Mouse (Mus musculus) fibroblast of lung, adult 2 months (primary cell): ENCODE results near the gene Cenpt.
A peak's percentile ranks its signal among the peaks of the same experiment; 100 is the strongest.

Source experiments
- DNase-seq: peaks from one replicate; pipeline ENCODE4 v3.0.0-alpha.2; 2011; ENCODE audit warnings: low read depth

The Cenpt gene

DNA sequence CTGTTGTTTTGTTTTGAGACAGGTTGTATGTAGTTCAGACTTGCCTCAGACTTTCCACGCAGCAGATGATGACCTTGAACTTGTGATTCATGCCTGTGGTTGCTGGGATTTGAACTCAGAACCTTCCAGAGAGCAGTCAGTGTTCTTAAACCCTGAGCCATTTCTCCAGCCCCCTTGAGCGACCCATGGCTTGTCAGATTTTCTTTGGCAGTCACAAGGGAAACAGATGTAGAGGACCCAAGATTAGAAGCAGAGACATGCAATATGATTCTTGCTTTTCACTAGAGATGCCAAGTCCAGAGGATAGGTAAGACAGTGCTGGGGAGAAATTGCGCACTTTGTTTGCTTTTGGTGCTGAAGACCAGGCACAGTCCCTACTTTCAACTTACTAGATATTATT is at the start of gene Cenpt:
Gene Cenpt, minus strand, starts transcription at position 101 of the 400 bp plus-strand sequence.
- no peak for DNase-seq

DNA sequence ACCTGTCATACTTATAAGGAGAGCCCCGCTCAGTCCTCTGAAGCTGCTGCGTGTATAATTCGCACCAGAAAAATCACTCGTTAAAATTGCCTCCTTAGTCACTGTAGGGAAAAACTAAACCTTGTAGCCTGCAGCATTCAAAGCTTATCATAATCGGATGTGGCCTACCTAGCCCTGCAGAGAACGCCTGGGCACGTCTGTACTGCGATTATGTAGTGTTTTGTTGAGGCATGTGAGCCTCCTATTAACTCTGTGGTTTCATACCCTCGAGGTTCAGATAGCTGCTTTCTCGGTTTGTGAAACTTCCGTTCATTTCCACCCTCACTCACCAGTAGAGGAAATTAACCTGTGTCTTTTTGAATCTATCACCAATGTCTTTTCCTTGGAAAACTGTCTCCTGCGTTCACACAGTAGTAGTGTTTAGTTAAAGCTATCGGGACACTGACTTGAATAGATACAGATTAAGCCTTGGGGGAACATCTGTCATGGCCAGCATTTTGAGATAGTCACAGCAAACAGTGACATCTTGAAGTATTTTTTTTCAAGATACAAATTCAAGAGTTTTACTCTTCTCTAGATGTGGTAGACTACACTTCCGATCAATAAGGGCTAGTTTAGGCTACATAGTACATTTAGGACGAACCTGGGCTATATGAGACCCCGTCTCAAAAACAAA is 48.0 kb upstream of the Cenpt start:
- DNase-seq = no peak

DNA sequence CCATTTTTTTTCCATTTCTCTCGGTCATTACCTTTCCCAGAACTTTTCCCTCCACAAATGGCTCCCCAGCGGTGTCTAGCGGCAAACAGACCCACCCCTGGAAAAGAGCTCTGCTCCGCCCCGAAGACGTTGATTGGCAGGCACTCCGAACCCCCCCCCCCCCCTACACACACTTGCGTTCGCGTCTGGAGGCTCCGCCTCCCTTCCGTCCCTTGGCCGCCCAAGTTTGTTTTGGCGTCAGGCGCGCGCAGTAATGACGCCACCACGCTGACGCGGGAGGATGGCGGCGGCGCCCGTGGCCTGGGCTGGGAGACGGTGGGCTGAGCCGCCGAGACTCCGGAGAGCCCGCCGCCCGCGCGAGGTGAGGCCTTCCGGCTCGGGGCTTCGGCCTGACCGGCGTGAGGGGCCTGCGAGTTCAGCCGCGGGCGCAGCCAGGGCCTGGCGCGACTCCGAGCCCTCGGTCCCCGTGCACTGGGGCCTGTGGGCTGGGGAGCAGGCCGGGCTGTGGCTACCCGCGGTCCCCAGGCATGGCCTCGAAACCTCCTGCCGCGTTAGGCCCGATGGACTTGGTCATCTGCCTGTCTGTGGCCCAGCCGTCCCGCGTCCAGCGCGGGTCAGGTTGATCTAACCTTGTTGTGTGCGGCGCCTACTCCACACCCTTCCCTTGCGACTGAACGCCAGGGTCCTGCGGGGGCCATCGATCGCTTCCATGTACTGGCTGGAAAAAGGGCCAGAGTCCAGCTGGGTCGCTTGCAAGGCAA is 47.3 kb upstream of the Cenpt start, which contains the start of gene Pskh1:
Gene Pskh1, plus strand, starts transcription at position 262 of the 761 bp plus-strand sequence.
- peak; percentile 64 for DNase-seq

DNA sequence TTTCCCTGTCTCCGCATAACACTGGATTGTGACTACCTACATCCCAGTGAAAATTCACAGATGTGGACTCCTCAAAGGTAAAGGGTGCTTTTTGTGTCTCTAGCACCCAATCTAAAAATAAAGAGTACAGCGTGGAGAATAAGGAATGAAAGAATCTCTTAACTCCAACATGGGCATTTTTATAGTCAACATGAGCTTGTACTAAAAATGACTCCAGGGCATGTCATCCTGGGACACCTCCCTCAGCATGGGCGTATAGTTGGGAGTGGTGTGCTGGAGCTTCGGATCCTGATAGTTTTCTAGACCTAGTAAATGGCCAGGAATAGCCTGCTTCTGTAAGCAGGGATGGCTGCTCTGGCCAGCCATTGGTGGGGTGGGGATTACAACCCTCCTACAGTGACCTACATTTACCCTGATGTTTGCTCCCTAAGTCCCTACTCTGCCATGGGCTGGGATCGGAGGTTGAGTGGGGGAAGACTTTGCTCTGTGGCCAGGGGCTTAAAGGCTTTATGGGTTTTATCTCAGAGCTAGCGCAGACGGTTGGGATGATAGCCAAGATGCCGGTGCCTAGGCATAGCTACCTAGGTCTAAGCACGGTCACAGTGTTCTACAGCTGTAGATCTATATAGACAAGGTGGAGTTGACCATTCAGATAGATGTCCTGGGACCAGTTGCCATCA is 44.9 kb upstream of the Cenpt start:
- no peak for DNase-seq

DNA sequence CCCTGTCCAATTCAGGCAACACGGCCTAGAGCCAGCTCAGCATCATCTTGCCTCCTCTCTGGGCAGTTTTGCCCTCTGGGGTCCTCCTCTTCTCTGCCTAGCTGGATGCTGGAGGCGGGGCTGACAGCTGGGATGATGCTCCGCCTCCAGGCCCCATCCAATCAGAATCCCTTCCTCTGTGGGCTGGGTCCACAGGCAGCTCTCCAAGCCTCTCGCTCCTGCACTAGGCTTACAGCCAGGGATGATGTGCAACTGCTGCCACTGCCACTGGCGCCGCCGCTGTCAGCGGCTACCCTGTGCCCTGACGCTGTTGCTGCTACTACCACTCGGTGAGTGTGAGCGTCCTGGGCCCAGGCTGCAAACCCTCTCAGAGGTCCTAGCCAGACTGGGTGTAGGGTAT is 40.3 kb upstream of the Cenpt start, which contains the start of gene Nrn1l:
Gene Nrn1l, plus strand, starts transcription at position 229 of the 400 bp plus-strand sequence.
- DNase-seq = peak; percentile 57

DNA sequence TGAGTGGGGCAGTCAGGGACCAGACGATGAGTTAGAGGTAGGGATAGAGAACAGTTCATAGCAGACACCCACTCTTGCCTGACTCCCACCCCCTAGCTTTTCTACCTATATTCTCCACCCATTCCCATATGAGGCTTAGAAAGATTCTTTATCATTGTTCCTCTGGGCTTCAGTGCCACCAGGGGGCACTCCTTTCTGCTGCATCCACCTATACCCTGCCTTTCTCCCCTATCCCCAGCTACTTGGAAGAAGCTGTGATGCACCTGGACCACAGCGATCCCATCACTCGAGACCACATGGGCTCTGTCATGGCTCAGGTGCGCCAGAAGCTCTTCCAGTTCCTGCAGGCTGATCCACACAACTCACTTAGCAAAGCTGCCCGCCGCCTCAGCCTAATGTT is 39.4 kb upstream of the Cenpt start:
- no peak for DNase-seq

DNA sequence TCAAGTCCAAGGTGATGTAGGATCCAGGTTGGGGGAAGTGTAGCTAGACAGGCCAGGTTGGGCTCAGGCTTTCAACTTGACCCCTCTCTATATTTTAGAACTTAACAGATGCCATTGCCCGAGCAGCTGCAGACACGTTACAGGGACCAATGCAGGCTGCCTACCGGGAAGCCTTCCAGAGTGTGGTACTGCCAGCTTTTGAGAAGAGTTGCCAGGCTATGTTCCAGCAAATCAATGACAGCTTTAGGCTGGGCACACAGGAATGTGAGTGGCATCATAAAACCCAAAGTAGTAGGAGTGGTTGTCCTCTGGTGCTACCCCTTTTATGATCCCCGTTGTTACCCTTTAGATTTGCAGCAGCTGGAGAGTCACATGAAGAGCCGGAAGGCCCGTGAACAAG is 37.8 kb upstream of the Cenpt start:
- no peak for DNase-seq

DNA sequence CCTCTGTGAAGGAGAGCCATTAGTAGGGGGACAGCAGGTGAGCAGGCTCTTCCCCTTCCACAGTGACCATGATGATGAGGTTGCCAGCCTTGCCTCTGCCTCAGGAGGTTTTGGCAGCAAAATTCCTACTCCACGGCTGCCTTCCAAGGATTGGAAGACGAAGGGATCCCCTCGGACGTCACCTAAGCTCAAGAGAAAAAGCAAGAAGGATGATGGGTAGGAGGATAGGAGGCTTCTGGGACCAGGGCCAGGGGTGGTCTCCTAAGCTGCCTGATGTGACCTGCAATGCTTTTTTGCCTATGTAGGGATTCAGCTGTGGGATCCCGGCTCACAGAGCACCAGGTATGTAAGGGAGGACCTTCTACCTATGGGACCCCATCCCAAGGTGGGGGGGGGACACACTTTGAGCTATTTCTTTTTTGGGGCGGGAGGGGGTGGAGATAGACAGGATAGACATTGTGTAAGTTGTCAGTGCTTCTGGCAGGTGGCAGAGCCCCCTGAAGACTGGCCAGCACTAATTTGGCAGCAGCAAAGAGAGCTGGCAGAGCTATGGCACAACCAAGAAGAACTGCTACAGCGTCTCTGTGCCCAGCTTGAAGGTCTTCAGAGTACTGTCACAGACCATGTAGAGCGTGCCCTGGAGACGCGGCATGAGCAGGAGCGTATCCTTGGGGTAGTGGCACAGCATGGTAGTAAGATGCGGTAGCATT is 36.8 kb upstream of the Cenpt start:
- no peak for DNase-seq

DNA sequence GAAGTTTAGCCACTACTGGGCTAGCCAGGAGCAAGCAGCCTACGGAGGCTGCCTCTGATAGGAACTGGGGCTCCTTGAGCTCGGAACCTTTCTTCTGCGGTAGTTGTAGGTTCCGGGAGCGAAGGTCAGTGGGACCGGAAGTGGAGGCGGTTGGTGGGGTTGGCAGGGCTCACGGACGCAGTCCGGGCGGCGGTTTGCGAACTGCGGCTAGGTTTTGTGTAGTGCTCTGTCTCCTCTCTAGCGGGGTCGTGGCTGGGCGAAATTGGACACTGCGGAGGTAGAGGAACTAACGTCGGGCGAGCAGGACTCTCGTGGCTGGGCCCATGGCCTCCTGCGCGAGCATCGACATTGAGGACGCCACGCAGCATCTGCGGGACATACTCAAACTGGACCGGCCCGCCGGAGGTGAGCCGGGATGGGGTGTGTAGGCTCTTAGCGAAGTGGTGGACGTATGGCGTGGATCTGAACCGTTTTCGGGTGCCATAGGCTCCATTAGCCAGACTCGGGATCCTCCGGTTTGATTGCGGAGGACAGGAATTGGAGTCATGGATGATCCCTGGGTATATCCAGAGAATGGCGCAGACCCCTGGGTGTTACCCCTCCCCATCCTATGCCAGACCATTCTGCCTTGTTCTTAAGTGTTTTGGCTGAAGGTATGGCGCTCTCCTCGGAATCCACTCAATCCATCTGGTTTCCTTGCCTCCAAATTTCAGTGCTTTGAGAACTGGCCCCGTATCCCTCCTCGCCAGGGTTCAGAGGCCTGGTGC is 27.9 kb upstream of the Cenpt start, which contains the start of gene Edc4:
Gene Edc4, plus strand, starts transcription at position 128 of the 767 bp plus-strand sequence.
- no peak for DNase-seq

DNA sequence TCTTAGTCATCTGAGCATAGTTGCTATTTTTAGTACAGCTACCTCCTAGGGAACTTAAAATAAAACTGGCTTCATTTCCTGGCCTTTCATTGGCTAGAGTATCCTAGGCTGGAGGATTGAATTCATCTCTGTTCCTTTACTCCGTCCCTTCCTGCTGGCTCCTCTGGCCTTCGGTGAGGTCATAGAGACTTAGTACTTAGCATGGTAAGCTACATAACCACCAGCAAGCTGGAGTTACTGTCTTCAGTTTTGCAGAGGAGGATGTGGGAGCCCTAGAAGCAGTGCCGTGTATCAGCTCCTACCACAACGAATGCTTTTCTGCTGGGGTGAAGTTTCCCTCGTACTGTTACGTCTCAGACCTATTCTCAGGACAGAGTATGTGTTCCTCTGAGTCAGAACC is 21.2 kb upstream of the Cenpt start:
- peak; percentile 62 for DNase-seq

DNA sequence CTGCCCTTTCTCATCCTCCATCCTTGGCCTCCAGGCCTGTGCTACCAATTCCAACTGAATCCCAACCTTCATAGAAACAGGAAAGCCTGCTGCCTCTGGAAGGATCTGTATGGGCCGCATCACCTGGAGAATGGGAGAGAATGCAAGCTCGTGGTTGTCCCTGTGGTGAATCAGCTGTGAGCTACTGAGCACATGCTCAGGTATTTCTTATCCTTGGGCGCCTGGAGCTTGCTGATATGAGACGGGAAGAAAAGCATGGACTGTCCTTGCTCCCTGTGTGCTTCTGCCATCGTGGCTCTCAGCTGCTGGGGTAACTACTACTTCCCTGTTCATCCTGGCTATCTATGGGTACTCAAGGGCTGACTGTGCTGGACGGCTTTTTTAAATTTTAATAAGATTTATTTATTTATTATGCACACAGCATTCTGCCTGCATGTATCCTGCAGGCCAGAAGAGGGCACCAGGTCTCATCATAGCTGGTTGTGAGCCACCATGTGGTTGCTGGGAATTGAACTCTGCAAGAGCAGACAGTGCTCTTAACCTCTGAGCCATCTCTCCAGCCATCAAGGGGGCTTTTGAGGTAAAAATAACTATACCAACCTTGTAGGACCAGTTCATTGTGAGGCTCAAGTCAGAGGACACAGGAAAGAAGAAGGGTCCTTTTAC is 13.4 kb upstream of the Cenpt start:
- no peak for DNase-seq

DNA sequence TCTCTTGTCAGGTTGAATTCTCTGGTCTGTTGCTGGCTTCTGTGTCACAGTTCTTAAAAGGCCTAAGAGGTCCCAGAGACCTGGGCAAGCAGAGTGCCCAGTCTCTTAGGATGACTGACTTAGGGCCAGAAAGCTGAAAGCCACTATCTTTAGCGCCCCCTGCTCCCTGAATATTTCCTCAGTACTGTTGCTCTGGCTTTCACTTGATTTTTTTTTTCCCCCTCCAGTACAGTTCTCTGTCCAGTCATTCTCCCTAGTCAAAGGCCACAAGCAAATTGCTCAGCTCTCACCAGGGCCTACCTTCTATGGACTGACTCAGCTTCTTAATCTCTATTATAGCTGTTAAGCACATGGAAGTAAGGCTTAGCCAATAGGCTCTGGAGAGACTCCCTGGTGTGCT is 8.9 kb upstream of the Cenpt start:
- peak; percentile 69 for DNase-seq

DNA sequence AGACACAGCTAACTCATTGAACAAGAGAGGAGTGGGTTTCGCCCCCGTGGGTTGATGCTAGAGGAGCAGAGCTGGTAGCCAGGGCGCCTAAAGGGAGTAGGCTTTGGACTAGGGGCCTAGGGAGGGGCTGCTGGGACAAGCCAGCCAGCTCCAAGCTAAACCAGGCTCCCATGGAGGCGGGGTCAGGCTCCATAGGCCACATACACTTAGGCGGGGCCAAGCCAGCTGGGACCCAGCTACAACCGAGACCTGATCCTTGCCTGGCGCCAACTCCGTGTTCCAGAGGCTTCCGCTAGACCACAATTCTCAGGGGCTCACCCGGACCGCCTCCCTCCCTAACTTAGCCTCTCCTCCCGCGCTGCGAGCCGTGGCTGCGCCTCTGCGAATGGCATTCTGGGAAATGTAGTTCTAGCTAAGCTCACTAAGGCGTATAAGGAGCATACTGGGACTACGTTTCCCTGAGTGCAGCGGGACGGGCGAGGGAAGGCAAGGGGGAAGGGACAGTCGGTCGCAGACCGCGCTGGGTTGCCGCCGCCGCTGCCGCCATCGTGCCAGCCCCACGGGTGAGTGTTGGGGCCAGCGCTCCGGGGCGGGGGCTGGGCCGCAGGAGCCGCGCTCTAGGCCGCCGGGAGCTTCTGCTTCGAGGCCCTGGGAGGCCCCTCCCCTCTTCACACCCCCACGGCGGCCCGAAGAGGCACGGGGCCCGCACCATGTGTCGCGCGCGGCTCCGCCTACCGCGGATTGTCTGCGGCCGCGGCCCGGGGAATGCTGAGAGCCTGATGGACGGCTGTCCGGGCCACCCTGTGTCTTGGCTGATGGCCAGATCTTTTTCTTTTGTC is 7.3 kb upstream of the Cenpt start, which contains the start of gene Nutf2:
Gene Nutf2, plus strand, starts transcription at position 438 of the 839 bp plus-strand sequence.
- DNase-seq = peak; percentile 98

DNA sequence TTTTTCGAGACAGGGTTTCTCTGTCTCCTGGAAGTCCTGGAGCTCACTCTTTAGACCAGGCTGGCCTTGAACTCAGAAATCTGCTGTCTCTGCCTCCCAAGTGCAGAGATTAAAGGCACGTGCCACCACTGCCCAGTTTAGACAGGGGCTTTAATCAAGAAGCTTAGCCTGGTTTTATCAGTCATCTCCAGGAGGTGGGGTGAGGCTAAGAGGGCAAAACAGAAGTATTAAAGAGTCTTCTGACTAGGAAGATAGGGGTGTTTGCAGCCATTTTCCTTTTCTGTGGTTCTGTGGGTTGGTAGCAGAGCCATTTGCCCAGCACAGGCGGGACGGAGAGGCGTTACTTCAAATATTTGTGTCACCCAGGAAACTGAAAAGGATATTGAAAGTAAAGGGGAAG is 6.2 kb upstream of the Cenpt start:
- DNase-seq = no peak

DNA sequence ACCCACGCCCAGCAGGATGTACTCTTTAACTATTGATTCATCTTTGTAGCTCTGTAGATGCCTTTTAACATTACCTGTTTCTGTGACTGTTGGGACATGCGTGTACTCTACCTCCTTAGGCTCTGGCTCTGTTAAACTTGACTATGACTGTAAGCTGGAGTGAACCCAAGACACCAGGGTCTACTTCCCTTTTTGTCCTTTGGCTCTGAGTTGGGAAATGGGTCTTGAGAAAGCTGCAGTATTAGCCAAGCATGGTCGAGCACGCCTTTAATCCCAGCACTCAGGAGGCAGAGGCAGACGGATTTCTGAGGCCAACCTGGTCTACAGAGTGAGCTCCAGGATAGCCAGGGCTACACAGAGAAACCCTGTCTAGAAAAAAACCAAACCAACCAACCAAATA is 5.4 kb upstream of the Cenpt start:
- DNase-seq = no peak

DNA sequence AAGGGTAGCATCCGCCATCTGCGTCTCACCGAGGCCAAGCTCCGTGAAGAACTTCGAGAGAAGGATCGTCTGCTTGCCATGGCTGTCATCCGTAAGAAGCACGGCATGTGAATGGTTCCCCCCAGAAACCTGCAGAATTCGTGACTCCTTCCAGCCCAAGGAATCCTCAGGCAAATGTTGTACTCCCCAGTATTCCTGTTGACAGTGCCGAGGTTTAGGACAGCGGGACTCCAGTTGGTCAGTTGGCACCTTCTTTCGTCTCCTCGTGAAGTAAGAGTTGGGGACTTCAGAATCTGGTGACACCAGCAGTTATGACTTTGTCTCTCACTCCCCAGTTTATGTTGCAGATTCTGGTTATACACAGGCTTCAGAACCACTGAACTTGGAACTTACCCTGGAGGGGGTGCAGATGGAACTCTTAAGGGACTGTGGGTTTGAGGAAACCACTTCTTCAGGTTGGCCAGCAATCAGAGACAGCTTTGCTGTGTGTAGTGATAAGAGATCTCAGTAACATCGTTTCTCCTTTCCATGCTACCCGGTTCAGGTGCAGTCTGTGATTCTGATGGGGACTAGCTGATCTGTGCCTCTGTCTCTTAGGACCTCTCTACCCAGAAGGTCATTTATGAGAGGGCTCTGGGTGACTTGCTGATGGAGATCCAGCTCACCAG is 3.2 kb upstream of the Cenpt start:
- no peak for DNase-seq

DNA sequence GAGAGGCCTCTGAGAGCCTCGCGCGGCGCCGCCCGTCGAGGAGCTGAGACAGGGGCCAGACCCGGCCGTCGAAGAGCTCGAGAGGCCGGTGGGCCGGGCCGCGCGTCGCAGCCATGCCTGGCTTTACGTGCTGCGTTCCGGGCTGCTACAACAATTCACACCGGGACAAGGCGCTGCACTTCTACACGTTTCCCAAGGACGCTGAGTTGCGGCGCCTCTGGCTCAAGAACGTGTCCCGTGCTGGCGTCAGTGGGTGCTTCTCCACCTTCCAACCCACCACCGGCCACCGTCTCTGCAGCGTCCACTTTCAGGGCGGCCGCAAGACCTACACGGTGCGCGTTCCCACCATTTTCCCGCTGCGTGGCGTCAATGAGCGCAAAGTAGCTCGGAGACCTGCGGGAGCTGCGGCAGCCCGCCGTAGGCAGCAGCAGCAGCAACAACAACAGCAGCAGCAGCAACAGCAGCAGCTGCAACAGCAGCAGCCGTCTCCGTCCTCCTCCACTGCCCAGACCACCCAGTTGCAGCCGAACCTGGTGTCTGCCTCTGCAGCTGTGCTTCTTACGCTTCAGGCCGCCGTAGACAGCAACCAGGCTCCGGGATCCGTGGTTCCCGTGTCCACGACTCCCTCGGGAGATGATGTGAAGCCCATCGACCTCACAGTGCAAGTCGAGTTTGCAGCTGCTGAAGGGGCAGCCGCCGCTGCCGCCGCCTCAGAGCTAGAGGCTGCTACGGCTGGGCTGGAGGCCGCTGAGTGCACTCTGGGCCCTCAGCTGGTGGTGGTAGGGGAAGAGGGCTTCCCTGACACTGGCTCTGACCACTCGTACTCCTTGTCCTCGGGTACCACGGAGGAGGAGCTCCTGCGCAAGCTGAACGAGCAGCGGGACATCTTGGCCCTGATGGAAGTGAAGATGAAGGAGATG is 2.4 kb upstream of the Cenpt start:
- peak; percentile 17 for DNase-seq

DNA sequence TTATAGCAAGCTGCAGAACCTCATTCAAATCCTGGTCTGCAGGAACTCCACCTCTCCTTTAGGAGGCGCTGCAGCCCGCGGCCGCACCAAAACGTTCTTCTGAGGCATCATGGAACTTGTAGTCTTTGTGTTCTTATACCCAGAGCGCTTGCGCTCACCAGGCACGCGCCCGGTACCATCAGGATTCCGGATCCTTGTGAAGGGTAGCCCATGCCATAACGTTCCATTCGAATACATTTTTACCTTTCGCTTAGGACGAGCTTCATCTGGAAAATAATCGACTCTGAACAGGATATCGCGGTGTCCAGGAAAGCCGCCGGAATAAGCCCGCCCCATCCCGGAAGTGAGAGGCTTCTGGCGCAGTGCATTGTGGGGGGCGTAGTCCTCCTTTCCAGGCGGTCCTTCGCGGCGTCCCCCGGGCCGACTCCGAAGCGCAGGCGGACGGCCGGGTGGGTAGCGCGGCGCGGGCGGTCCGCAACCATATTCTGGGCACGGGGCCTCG is 1.7 kb upstream of the Cenpt start, which contains the start of gene Thap11:
Gene Thap11, plus strand, starts transcription at position 418 of the 502 bp plus-strand sequence.
- peak; percentile 82 for DNase-seq
